Mouse (Mus musculus): Measurements from ENCODE around the gene Fto.
A peak's percentile ranks its signal among the peaks of the same experiment; 100 is the strongest.

Fto gene

GRCm38 (mm10) chr8:91312835-91313832 lies at the start of gene Fto, which contains the start of gene Rpgrip1l:
Fto (plus strand) TSS chr8:91313525.
Rpgrip1l (minus strand) TSS chr8:91313262.
- peak; percentile 100 for DNase-seq (ENCODE audit: low spot score)

GRCm38 (mm10) chr8:91263939-91264338 lies 49.4 kb upstream of the Fto start:
- no peak for DNase-seq (ENCODE audit: low spot score)

- DNase-seq (ENCODE audit: low spot score), result no peak
Observed at GRCm38 (mm10) chr8:91264564-91264963, 48.8 kb upstream of the Fto start.

GRCm38 (mm10) chr8:91269374-91269958 lies 43.9 kb upstream of the Fto start:
- no peak for DNase-seq (ENCODE audit: low spot score)

GRCm38 (mm10) chr8:91273493-91273892 lies 39.8 kb upstream of the Fto start:
- no peak for DNase-seq (ENCODE audit: low spot score)

- no peak for DNase-seq (ENCODE audit: low spot score)
Observed at GRCm38 (mm10) chr8:91276337-91276736, 37.0 kb upstream of the Fto start.

- DNase-seq (ENCODE audit: low spot score), result no peak
Observed at GRCm38 (mm10) chr8:91278060-91278459, 35.3 kb upstream of the Fto start.

GRCm38 (mm10) chr8:91280467-91281212 lies 32.7 kb upstream of the Fto start:
- no peak for DNase-seq (ENCODE audit: low spot score)

GRCm38 (mm10) chr8:91281545-91281944 lies 31.8 kb upstream of the Fto start:
- DNase-seq (ENCODE audit: low spot score), result no peak

- no peak for DNase-seq (ENCODE audit: low spot score)
Observed at GRCm38 (mm10) chr8:91282655-91283054, 30.7 kb upstream of the Fto start.

GRCm38 (mm10) chr8:91283815-91284214 lies 29.5 kb upstream of the Fto start:
- no peak for DNase-seq (ENCODE audit: low spot score)

- DNase-seq (ENCODE audit: low spot score), result no peak
Observed at GRCm38 (mm10) chr8:91286237-91286636, 27.1 kb upstream of the Fto start.

GRCm38 (mm10) chr8:91290576-91290975 lies 22.7 kb upstream of the Fto start:
- no peak for DNase-seq (ENCODE audit: low spot score)

GRCm38 (mm10) chr8:91295786-91296185 lies 17.5 kb upstream of the Fto start:
- no peak for DNase-seq (ENCODE audit: low spot score)

- no peak for DNase-seq (ENCODE audit: low spot score)
Observed at GRCm38 (mm10) chr8:91298672-91299071, 14.7 kb upstream of the Fto start.

GRCm38 (mm10) chr8:91304481-91305386 lies 8.6 kb upstream of the Fto start:
- no peak for DNase-seq (ENCODE audit: low spot score)

- DNase-seq (ENCODE audit: low spot score), result no peak
Observed at GRCm38 (mm10) chr8:91312342-91312741, 983 bp upstream of the Fto start.

GRCm38 (mm10) chr8:91317567-91318227 lies 4.4 kb downstream of the Fto start:
- DNase-seq (ENCODE audit: low spot score), result no peak

- DNase-seq (ENCODE audit: low spot score), result no peak
Observed at GRCm38 (mm10) chr8:91318938-91319729, 5.8 kb downstream of the Fto start.

- DNase-seq (ENCODE audit: low spot score), result no peak
Observed at GRCm38 (mm10) chr8:91323511-91323910, 10.2 kb downstream of the Fto start.

Measured in MN1 (cell line).